Mouse (Mus musculus) adrenal gland, postnatal 25 days (tissue): ENCODE data around the gene B4galnt1. TPM values are rescaled to one million over a fixed set of nuclear protein-coding genes. Genes with fewer than 3 reads are reported as not detected.

Source experiments
- DNase-seq: peaks from one replicate; pipeline ENCODE4 v3.0.0; 2021; ENCODE audit warnings: mixed read lengths
- total RNA-seq: library from RNA; stranded (reverse); gene quantifications from 2 replicates; pipeline ENCODE4 v1.2.3, GENCODE M21; 2021

The B4galnt1 gene
- total RNA-seq, 1 experiment from 2014 or later: 8.5 TPM

DNA sequence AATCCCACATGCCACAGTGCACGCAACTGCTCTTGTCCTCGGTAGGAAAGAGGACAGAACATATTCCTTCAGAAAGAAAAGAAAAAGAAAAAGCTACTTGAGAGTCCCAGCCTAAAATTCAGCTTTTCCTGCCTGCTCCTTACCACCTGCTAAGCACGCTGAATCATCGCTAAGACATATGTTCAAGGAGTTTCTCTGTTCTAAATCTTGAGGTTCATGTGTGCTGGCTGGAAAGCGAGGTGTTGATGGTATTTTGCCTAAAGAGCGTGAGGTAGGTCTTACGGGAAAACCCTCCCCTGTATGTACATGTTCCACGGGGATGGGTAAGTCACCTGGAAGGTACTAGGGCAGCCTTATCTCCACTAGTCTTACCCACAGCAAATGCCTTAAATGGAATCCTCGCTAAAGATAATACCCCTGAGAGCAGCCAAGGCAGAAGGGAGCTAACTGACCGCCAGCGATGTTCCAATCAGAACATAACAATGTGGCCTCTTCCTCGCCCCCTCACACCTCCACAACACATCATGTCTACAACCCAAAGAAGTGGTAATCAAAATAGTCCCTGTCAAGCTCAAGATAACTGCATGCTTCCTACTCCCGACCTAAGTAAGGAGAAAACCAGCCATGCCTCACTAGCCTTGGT is 45.0 kb downstream of the B4galnt1 start:
- no peak for DNase-seq

DNA sequence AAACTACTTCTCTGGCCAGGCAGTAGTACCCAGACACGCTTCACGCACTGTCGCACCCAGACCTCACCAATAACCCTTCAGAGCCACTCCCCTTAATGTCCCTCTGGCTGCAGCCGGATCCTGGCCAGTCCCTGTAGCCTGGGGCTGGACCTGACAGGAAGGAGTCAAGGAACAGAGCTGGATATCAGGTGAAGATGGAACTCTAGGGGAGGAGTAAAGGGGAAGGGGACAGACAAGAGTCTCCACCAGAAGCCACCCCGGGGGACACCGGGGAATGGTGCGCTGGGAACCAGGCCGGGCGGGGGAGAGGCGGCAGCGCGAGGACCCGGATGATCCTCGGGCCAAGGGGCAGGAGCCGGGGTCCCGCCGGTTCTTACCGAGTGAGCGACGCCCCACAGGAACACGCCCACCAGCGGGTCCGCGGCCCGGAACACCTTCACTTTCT is 46.0 kb downstream of the B4galnt1 start:
- DNase-seq: no peak

DNA sequence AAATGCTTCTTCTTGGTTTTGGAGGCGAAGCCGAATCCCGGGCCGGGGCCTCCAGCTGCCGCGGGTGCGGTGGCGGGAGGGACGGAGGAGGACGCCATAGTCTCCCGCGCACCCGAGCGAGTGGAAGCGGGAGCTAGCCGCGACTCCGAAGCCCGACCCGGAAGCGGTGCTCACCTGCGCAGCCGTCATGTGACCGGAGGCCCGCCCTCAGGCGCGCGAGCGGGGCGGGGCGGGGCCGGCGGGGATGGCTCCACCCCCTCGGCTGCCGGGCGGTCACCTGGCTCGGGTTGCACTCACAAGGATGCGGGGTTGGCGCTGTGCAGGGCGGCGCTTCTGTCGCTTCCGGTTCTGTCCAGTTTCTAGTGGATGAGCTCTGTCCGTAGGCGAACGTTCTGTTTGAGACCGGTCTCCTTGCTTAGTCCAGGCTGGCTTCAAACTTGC is 46.4 kb downstream of the B4galnt1 start, which contains the start of gene Pip4k2c:
Gene Pip4k2c (minus strand): TSS at position 172 of the 441 bp plus-strand sequence.
- peak; percentile 94 for DNase-seq

- DNase-seq: no peak
These were observed 48.2 kb downstream of the B4galnt1 start for GRCm38 (mm10) chr10:127213272-127213671.

DNA sequence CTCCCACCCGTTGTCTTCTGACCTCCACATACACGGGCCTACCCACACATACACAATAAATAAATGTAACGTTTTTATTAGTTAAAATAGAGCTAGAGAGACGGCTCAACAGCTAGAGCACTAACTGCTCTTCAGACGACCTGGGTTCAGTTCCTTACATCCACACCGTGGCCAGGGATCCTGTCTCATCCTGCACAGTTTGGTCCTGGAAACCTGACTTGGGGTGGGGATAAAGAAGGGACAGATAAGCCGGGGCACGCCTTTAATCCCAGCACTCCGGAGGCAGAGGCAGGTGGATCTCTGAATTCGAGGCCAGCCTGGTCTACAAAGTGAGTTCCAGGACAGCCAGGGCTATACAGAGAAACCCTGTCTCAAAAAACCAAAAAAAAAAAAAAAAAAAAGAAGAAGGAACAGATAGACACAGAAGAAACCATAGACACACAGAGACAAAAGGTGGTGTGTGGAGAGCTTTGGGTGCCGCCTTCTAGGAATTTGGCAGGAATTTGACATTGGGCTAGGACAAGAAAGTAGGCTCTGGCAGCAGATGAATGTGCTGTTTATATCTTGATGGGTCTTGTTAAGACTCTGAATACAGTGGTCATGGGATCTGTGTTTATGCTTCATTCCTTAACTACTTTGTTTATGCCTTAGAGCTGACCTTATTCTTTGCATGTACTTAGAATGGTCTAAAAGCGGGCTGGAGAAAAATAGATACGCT is 48.8 kb downstream of the B4galnt1 start:
- DNase-seq: no peak

DNA sequence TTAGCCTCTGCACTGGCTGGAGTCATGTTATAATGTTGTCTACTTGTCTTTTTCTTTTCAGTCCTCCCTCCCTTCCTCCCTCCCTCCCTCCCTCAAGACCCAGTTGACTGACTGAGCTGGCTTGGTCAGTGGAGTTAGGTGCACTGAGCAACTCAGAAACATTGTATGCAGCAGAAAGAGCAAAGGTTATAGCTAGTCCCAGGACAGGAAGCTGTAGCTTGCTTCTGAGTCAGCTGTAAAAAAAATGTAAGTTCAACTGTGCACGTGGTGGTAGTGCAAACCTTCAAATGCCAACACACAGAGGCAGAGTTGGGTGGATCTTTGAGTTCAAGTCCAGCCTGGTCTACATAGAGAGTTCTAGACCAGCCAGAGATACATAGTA is 49.4 kb downstream of the B4galnt1 start:
- no peak for DNase-seq

DNA sequence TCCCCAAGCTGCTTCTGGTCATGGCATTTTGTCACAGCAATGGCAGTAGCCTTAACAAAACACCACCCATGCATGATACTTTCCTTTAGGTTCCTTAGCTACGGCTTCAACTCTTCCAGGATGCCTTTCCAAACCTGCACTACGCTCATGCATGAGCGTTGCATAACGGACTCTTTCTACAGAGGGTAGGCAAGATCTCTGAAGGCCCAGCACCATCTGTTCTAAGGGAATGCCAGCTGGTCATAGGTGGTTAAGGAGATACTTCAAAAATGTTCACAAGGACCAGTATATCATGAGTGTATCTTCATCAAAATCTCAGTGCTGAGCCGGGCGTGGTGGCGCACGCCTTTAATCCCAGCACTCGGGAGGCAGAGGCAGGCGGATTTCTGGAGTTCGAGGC is 51.4 kb downstream of the B4galnt1 start:
- no peak for DNase-seq

DNA sequence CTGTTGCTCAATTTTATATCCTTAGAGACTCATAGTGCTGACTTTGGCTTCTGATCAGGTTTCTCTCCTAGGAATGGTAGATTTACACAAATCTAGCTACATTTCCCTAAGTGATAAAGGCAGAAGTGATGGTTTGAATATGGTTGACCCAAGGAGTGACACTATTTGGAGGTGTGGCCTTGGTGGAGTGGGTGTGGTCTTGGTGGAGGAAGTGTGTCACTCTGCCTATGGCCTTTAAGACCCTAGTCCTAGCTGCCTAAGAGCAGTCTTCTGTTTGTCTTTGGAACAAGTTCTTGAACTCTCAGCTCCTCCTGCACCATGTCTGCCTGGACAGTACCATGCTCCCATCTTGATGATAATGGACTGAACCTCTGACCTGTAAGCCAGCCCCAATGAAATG is 52.2 kb downstream of the B4galnt1 start:
- no peak for DNase-seq

DNA sequence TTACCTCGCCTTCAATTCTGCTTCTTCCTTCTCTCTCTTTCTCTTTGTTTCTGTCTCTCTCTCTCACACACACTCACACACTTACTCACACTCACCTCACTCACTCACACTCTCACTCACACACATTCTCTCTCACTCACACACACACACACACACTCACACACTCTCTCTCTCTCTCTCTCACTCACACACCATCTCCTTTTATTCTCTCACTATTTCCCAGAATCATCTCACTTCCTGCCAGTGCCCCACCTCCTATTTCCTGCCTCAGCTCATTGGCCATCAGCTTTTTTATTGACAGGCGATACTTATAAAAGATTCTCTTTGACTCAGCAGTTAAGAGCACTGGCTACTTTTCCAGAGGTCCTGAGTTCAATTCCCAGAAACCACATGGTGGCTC is 53.3 kb downstream of the B4galnt1 start:
- DNase-seq: no peak

Other genes with a start within 250 kb of the B4galnt1 start
- gene Ctdsp2, start 186.5 kb upstream of the B4galnt1 start, total RNA-seq: 125 and 197 TPM in 2 replicates
- gene Avil, start 164.5 kb upstream of the B4galnt1 start, total RNA-seq: 3.7 and 3.9 TPM in 2 replicates
- 50.6 and 66.8 TPM in 2 replicates for gene Tsfm, start 134.4 kb upstream of the B4galnt1 start, total RNA-seq
- 17.6 and 23.0 TPM in 2 replicates for gene Mettl1, start 123.8 kb upstream of the B4galnt1 start, total RNA-seq
- 0.49 TPM in 1 of 2 replicates, not detected in the other for gene Eef1akmt3, start 123.7 kb upstream of the B4galnt1 start, total RNA-seq
- gene Cyp27b1, start 117.0 kb upstream of the B4galnt1 start, total RNA-seq: 0.33 TPM in 1 of 2 replicates, not detected in the other
- 8.6 and 10.9 TPM in 2 replicates for gene March9, start 105.0 kb upstream of the B4galnt1 start, total RNA-seq
- 218 and 247 TPM in 2 replicates for gene Cdk4, start 101.7 kb upstream of the B4galnt1 start, total RNA-seq
- gene Tspan31, start 95.0 kb upstream of the B4galnt1 start, total RNA-seq: 103 and 108 TPM in 2 replicates
- gene Agap2, start 89.9 kb upstream of the B4galnt1 start, total RNA-seq: 2.6 and 3.8 TPM in 2 replicates
- 139 and 150 TPM in 2 replicates for gene Os9, start 44.1 kb upstream of the B4galnt1 start, total RNA-seq
- 3.2 and 6.0 TPM in 2 replicates for gene Slc26a10, start 15.4 kb downstream of the B4galnt1 start, total RNA-seq
- gene Arhgef25, start 24.9 kb downstream of the B4galnt1 start, total RNA-seq: 27.9 and 28.7 TPM in 2 replicates
- 89.7 and 96.8 TPM in 2 replicates for gene Dtx3, start 30.5 kb downstream of the B4galnt1 start, total RNA-seq
- 38.4 and 48.8 TPM in 2 replicates for gene Pip4k2c, start 46.4 kb downstream of the B4galnt1 start, total RNA-seq
- gene Kif5a, start 98.1 kb downstream of the B4galnt1 start, total RNA-seq: 8.6 and 13.1 TPM in 2 replicates
- 159 and 197 TPM in 2 replicates for gene Dctn2, start 101.1 kb downstream of the B4galnt1 start, total RNA-seq
- gene Mbd6, start 123.8 kb downstream of the B4galnt1 start, total RNA-seq: 73.2 and 73.3 TPM in 2 replicates
- 110 and 135 TPM in 2 replicates for gene Mars, start 146.6 kb downstream of the B4galnt1 start, total RNA-seq
- 1.1 and 1.6 TPM in 2 replicates for gene Arhgap9, start 156.7 kb downstream of the B4galnt1 start, total RNA-seq
- gene Gli1, start 176.7 kb downstream of the B4galnt1 start, total RNA-seq: 2.6 and 4.8 TPM in 2 replicates
- gene Inhbe, start 189.2 kb downstream of the B4galnt1 start, total RNA-seq: not detected in 2 replicates
- 0.67 TPM in 1 of 2 replicates, not detected in the other for gene Inhbc, start 205.2 kb downstream of the B4galnt1 start, total RNA-seq
- gene R3hdm2, start 215.1 kb downstream of the B4galnt1 start, total RNA-seq: 122 and 149 TPM in 2 replicates